Mouse (Mus musculus): ENCODE results near the gene Slc17a4.

The Slc17a4 gene

GRCm38 (mm10) chr13:23893269-23893593 is 21.6 kb downstream of the Slc17a4 start:
- in situ Hi-C loops (cut with MboI, MseI), result no loop called here

- in situ Hi-C loops (cut with MboI, MseI), result no loop called here
These were observed 22.1 kb downstream of the Slc17a4 start for GRCm38 (mm10) chr13:23892592-23893268.

GRCm38 (mm10) chr13:23889011-23889605 is 25.7 kb downstream of the Slc17a4 start:
- in situ Hi-C loops (cut with MboI, MseI), result no loop called here

- in situ Hi-C loops (cut with MboI, MseI), result no loop called here
These were observed 27.6 kb downstream of the Slc17a4 start for GRCm38 (mm10) chr13:23887026-23887725.

- in situ Hi-C loops (cut with MboI, MseI), result no loop called here
These were observed 29.3 kb downstream of the Slc17a4 start for GRCm38 (mm10) chr13:23885540-23885939.

GRCm38 (mm10) chr13:23879636-23880035 is 35.2 kb downstream of the Slc17a4 start:
- in situ Hi-C loops (cut with MboI, MseI), result no loop called here

- in situ Hi-C loops (cut with MboI, MseI), result no loop called here
These were observed 35.7 kb downstream of the Slc17a4 start for GRCm38 (mm10) chr13:23879106-23879505.

GRCm38 (mm10) chr13:23873141-23873540 is 41.7 kb downstream of the Slc17a4 start:
- in situ Hi-C loops (cut with MboI, MseI), result no loop called here

GRCm38 (mm10) chr13:23869996-23870395 is 44.8 kb downstream of the Slc17a4 start:
- in situ Hi-C loops (cut with MboI, MseI), result no loop called here

- in situ Hi-C loops (cut with MboI, MseI), result no loop called here
These were observed 45.8 kb downstream of the Slc17a4 start for GRCm38 (mm10) chr13:23868790-23869533.

GRCm38 (mm10) chr13:23867405-23867804 is 47.4 kb downstream of the Slc17a4 start, which contains the start of gene Slc17a1:
Gene Slc17a1 (plus strand): TSS chr13:23867750.
- in situ Hi-C loops (cut with MboI, MseI), result no loop called here

GRCm38 (mm10) chr13:23867000-23867399 is 47.8 kb downstream of the Slc17a4 start:
- in situ Hi-C loops (cut with MboI, MseI), result no loop called here

GRCm38 (mm10) chr13:23866086-23866710 is 48.6 kb downstream of the Slc17a4 start:
- in situ Hi-C loops (cut with MboI, MseI), result no loop called here

GRCm38 (mm10) chr13:23864711-23865110 is 50.1 kb downstream of the Slc17a4 start:
- in situ Hi-C loops (cut with MboI, MseI), result no loop called here

- in situ Hi-C loops (cut with MboI, MseI), result no loop called here
These were observed 53.0 kb downstream of the Slc17a4 start for GRCm38 (mm10) chr13:23861815-23862214.

GRCm38 (mm10) chr13:23856401-23856800 is 58.4 kb downstream of the Slc17a4 start:
- in situ Hi-C loops (cut with MboI, MseI), result no loop called here

GRCm38 (mm10) chr13:23849299-23849698 is 65.5 kb downstream of the Slc17a4 start:
- in situ Hi-C loops (cut with MboI, MseI), result no loop called here
